ENCODE assay signal across 13 mouse cellular contexts in the genomic region with DNA sequence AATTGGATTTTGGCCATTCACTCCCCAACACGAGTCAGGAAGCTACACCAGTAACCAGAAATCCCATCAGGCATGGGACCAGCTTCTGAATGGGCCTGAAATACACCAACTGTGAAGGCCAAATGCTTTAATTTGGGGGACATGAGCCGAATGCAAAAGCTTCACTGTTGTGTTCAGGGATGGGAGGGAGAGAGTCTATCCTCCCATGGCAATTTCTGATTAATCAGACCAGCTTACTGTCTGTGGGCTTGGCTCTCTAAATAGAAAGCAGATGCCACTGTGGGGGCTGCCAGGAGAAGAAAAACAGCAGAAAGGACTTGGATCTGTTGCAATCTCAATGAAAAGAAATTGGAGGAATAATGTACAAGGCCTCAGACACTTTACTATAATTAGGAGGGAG.
DNase-seq lines count a peak whose midpoint lies in the region; ATAC-seq and TF ChIP-seq lines count a peak whose summit lies in the region.
"Had no signal": no experiment of that assay in that cellular context is flagged by ENCODE, and none has a peak within 500 bp of the region (broad histone marks: within the 10 kb centered on the region; RNA-seq: fewer than 3 reads in every experiment).

No protein-coding gene starts in this region.

- H3K27ac ChIP-seq in liver, postnatal 0 days (ENCODE audit: low read depth): no peak overlapping the region
- H3K27ac ChIP-seq: liver, embryonic 13.5 days; neural tube, embryonic 12.5 days had no signal

- 57% methylated on average over 2 of the region's 2 CpGs for WGBS in liver, postnatal 0 days (ENCODE audit: insufficient replicate concordance)

- no peaks in the 10 kb centered on the region for H3K4me1 ChIP-seq in liver, postnatal 0 days (ENCODE audit: insufficient read depth)
- H3K4me1 ChIP-seq: liver, embryonic 13.5 days; neural tube, embryonic 12.5 days had no signal

- ATAC-seq in megakaryocyte-erythroid progenitor cell, adult 5-6 weeks (replicated peaks; ENCODE audit: low FRiP score, low TSS enrichment, poor library complexity, severe bottlenecking): no peak
- ATAC-seq in liver, postnatal 0 days: no peak

- no peak overlapping the region for H3K4me2 ChIP-seq in liver, postnatal 0 days (ENCODE audit: low read depth, low read length)
- H3K4me2 ChIP-seq: liver, embryonic 13.5 days; neural tube, embryonic 12.5 days had no signal

- no peaks in the 10 kb centered on the region for H3K27me3 ChIP-seq in liver, postnatal 0 days (ENCODE audit: insufficient read depth, low read length)
- H3K27me3 ChIP-seq: liver, embryonic 13.5 days; neural tube, embryonic 12.5 days had no signal

- no peak overlapping the region for H3K4me3 ChIP-seq in liver, postnatal 0 days (ENCODE audit: low read depth, low read length)
- H3K4me3 ChIP-seq: liver, embryonic 13.5 days; neural tube, embryonic 12.5 days had no signal

- H3K36me3 ChIP-seq in liver, postnatal 0 days (replicated peaks; ENCODE audit: insufficient read depth, low read length): no peaks in the 10 kb centered on the region
- H3K36me3 ChIP-seq: G1E; liver, embryonic 13.5 days; neural tube, embryonic 12.5 days had no signal

- H3K9ac ChIP-seq in liver, postnatal 0 days (replicated peaks): no peak overlapping the region
- H3K9ac ChIP-seq: liver, embryonic 13.5 days; neural tube, embryonic 12.5 days had no signal

- intact Hi-C loops in gastrocnemius, postnatal 36 days (cut with DNase I): no loop called here

- no peak for TF ChIP-seq CTCF in liver, postnatal 0 days (IDR thresholded peaks at IDR 0.05; ENCODE audit: low read depth)

- TF ChIP-seq EP300 in liver, postnatal 0 days (IDR thresholded peaks at IDR 0.05; ENCODE audit: low read depth): no peak

- peak; percentile 92 for DNase-seq in brain, adult 2 months (ENCODE audit: low read depth, low spot score)
- peak; percentile 49 for DNase-seq in brain, embryonic 18.5 days (ENCODE audit: low read depth, low spot score)
- peak; percentile 42 to 64 for DNase-seq in frontal cortex, adult 2 months (ENCODE audit: extremely low spot score in 1 of 2, low spot score in 1 of 2)
- peak; percentile 15 to 28 for DNase-seq in left cerebral cortex, adult 18-20 months (ENCODE audit: low spot score in 2 of 2)
- DNase-seq in liver, postnatal 0 days: no peak
- no peak for DNase-seq in gastrocnemius, postnatal 36 days
- DNase-seq: gastrocnemius, postnatal 25 days; heart, postnatal 4 days; kidney, postnatal 4 days; liver, embryonic 13.5 days had no signal

- no peaks in the 10 kb centered on the region for H3K9me3 ChIP-seq in liver, postnatal 0 days (ENCODE audit: low read length)
- H3K9me3 ChIP-seq: G1E; liver, embryonic 13.5 days; neural tube, embryonic 12.5 days had no signal

Comparison
In these comparisons a context has a peak if more than half of its experiments do, and no peak if none do; other contexts are left out.
1. DNase-seq: peak in brain, adult 2 months (single experiment), brain, embryonic 18.5 days (single experiment), frontal cortex, adult 2 months (2 of 2) and left cerebral cortex, adult 18-20 months (2 of 2); none in liver, postnatal 0 days (single experiment) and gastrocnemius, postnatal 36 days (0 of 2).